Mouse (Mus musculus): ENCODE measurements around the gene Fam133b. TPM values are rescaled to one million over a fixed set of nuclear protein-coding genes. Genes with fewer than 3 reads are reported as not detected.
"Not testable (repeated sequence)": the region's sequence is repeated elsewhere in the genome, so short reads cannot be mapped to it uniquely, and the experiment has no call there.

The Fam133b gene
- total RNA-seq, 2 experiments from 2014 or later, result 9.5 to 12.0 TPM

DNA sequence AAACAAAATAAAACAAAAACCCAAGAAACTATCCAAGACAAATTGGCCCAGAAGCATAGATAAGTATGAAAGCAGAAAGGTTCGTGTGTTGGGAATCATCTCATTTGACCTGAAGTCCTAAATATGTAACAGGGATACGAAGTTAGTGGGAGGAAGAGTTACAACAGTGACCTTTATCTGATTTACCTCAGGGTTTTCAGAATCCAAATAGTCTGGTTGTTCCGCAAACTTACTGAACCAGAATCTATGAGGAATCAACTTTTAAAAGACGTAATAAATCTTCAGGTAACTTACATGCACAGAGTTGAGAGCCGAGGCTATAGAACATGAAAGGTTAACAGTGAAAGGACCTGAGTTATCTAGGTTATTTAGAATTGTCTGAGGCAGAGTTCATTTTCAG lies 55.1 kb downstream of the Fam133b start:
- no peak for DNase-seq (ENCODE audit: low spot score)

DNA sequence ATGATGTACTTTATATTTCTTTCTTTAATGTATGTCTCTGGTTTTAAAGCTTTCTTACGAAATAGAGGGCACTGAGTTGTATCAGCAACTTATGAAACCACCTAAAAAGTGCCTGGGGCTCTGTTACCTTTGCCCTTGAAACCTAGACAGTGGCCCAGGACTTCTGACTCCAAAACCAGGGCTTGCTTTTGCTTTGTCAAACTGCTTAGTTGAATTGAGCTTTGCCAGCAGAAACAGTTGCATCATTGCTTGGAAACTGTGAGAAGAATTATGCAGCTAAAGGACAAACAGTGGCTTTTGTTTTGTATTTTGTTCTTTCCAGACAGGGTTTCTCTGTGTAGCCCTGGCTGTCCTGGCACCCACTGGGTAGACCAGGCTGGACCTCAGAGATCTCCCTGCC lies 56.7 kb downstream of the Fam133b start:
- DNase-seq (ENCODE audit: low spot score), result no peak

DNA sequence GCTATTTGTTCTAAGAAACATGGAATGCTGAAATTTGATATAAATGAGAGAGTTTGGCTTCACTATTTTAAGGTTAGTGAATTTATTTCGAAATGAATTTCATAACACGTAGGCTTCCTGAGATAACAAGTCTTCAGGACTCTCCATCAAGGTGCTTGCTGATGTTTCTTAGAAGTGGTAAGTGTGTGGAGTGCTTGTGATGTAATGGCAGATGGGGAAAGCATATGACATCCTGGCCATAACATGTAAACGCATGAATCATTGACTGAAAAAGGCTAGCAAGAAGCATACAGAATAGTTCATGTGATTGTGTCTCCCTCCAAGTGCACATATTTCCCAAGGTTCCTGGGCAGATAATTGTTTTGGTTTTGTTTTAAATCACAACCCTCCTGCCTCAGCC lies 57.2 kb downstream of the Fam133b start:
- DNase-seq (ENCODE audit: low spot score), result no peak

DNA sequence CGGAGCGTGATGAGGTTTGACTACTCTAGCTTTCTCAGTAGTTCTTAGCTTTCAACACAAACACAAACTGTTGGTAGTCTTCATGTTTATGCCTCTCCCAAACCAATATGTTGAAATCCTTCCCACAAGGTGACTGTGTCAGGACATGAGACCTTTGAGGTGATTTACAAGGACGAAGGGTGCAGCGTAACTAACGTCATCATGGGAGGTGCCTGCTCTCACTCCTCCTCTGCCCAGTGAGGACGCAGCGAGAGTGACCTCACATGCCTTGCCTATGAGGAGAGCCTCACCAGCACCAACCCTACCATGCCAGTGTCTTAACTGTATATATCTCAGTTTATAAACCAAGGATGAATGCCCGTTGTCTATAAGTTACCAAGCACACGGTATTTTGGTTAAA lies 63.5 kb downstream of the Fam133b start:
- DNase-seq (ENCODE audit: low spot score), result no peak

DNA sequence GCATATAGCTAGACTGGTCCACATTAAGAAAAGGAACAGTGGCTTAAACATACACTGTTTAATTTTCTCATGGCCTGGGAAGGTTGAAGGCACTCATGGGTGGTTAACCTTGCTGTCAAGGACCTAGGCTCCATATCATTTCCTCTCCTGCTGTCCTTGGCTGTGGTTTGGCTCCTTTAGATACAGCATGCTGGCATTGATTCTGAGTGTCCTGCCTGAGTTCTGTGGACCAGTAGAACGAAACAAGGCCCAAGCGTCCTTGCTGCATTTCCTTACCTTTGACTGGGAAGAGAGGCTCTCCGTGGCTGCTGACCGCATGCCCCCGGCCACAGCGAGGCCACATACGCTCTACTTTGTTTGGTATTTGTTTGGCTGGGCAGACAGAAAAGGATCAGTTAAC lies 65.6 kb downstream of the Fam133b start:
- DNase-seq (ENCODE audit: low spot score), result no peak

DNA sequence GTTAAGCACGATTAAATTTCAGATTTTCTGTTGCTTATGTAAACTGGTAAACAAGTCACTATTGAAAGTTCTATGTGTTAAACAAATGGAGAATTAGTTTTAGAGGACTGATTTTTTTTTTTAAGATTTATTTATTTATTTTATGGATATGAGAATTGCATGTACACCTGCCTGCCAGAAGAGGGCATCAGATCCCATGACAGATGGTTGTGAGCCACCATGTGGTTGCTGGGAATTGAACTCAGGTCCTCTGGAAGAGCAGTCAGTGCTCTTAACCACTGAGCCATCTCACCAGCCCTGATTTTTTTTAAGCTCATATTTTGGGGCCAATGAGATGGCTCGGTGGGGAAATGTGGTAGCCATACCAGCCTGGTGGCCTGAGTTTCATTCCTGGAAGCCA lies 68.2 kb downstream of the Fam133b start:
- not testable (repeated sequence) for DNase-seq (ENCODE audit: low spot score)

Other genes with a start within 250 kb of the Fam133b start
- 1 to 10 TPM in 1 of 2 experiments, under 1 TPM in 1; 0.73 to 1.1 TPM for gene Cdk6, start 202.3 kb upstream of the Fam133b start, total RNA-seq (2021)
- 1 to 10 TPM; 3.4 to 3.8 TPM for gene 1700109H08Rik, start 27.7 kb downstream of the Fam133b start, total RNA-seq (2021)
- gene Pex1, start 52.2 kb downstream of the Fam133b start, total RNA-seq (2021), result 1 to 10 TPM; 5.5 to 6.8 TPM
- 1 to 10 TPM; 5.0 to 5.5 TPM for gene Rbm48, start 52.8 kb downstream of the Fam133b start, total RNA-seq (2021)
- not detected for gene Tmbim7, start 107.3 kb downstream of the Fam133b start, total RNA-seq (2021)
- gene Gatad1, start 113.4 kb downstream of the Fam133b start, total RNA-seq (2021), result 10 to 100 TPM; 87.4 to 99.2 TPM

All from gastrocnemius, adult 18-20 months (tissue).